Mouse (Mus musculus) adrenal gland, adult (tissue): Measurements from ENCODE around the gene Oma1.
A peak's percentile ranks its signal among the peaks of the same experiment; 100 is the strongest.

Experiments
- DNase-seq, 2 experiments: peaks; one replicate each; pipeline ENCODE4 v3.0.0; 2022 to 2023; ENCODE audit warnings: low spot score in 1 of 2; ENCODE audit not compliant: inconsistent age in 2 of 2

Oma1 gene

GRCm38 (mm10) chr4:103352926-103353325 is 39.3 kb downstream of the Oma1 start:
- DNase-seq, result no peak

DNA sequence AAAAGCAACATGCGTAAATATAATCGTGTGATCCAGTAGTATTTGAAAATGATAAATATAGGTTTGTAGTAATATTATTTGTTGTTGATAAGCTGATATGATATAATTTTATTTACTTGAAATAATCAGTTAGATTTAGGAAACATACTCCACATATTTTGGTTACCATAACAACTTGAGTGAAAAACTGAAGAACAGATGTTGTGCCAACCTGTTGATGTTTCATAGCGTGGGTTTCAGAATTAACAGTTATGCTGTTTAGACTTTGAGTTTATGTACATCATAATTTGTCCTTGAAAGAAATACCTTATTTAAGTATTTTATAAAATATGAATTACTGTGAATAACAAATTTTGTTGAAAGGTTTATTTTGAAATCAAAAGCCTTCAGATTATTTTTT is 43.8 kb downstream of the Oma1 start:
- no peak for DNase-seq

DNA sequence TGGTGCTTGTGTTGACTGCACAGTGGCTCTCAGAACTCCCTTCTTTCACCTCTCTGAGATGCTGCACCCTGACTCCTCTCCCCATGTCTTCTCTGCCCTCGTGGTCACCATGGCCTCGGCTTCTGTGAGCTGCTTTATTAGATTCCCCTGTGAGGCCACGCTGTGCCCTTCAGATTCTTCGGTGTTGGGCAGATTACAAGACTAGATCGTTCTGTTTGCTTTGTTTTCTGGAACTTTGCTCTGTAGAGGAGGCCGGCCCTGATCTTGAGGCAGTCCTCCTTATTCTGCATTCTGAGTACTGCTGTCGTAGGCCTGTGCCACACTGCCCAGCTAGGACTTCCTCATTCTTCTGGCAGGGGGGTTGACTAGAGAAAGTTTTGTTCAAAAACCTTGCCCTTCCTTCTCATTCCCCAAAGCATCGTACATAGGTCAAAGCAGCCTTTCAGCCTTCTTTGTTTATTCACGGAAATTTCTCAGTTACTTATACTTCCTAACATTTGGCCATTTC is 45.4 kb downstream of the Oma1 start:
- DNase-seq, result no peak

GRCm38 (mm10) chr4:103382171-103382570 is 68.6 kb downstream of the Oma1 start:
- DNase-seq, result no peak

- DNase-seq, result no peak
Observed at GRCm38 (mm10) chr4:103385031-103385430, 71.4 kb downstream of the Oma1 start.

DNA sequence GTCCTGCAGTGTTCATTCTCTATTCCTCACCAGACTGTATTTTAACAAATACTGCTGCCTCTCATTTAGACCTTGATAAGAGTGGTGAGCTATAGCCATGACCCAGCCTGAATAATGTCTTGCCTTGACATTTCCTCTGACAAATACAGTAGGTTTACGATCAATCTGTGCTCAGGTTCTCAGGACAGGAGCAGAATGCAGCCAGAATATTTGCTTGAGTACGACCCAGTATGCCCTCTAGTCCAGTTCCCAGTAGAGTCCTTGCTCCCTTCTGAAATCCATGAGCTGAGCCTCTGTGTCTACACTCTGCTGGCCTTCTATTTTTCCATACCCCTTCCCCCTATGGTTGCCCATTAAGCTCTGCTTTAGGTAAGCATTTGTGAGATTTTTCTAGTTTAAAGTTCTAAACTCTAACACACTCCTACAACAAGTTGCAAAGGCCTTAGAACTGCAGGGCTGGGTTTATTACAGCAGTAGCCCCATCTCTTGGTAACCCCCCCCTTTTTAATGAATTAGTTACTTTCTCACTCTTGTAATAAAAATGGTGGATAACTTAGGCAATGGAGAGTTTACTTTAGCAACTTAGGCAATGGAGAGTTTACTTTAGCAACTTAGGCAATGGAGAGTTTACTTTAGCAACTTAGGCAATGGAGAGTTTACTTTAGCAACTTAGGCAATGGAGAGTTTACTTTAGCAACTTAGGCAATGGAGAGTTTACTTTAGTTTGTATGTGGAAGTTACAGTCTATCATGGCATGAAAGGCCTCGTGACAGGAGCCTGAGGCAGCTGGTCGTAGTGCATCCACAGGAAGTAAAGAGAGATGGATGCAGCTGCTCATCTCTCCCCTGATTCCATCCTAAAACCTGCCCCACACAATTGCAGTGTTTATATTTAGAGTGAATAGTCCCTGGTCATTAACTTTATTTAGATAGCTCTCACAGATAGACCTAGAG is 72.5 kb downstream of the Oma1 start:
- peak; percentile 26 to 82 for DNase-seq

GRCm38 (mm10) chr4:103387292-103387691 is 73.7 kb downstream of the Oma1 start:
- no peak for DNase-seq

DNA sequence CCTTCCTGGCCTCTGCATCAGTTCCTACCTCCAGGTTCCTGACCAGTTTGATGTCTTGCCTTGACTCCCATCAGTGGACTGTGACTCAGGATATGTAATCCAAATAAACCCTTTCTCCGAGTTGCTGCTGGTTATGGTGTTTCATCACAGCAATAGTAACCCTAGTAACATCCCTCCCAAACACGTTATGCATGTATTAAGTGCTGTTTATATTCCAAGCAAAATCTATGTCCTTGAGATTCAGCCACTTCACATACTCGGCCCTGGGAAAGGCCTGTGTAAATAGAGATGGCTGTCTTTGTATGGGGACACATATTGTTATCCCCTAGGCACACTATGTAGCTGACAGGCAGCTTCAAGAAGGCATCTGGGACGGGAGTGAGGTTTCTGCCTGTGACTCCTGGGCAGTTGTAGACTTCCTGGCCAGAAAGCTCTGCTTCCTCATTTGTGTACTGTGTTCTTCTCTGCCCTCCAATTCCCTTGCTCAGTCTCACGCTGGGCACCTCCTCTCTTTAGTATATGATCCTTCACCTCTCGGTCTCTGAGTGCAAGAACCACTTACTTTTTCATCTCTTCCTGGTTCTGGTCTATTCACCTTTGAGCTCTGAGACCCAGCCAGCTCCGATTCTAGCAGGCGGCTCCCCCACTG is 75.0 kb downstream of the Oma1 start:
- DNase-seq, result no peak

DNA sequence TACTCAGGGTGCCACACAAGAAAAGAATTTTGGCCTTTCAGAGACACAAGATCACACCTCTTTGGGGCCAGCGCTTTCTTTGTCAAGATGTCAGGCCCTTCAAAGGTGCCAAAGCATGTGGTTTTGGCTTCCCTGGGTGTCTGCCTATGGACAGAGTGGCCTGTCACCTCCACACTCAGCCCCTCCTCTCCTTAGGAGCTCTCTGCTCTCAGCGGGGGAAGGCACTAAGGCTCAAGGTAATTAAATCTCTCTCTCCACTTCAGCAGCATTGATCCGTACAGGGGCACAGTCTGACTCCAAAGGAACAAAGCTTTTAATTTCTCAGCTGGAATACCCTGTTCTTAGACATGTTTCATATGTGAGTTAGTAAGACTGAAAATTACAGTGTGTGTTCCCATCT is 76.0 kb downstream of the Oma1 start:
- no peak for DNase-seq

- no peak for DNase-seq
Observed at GRCm38 (mm10) chr4:103390499-103390898, 76.9 kb downstream of the Oma1 start.

DNA sequence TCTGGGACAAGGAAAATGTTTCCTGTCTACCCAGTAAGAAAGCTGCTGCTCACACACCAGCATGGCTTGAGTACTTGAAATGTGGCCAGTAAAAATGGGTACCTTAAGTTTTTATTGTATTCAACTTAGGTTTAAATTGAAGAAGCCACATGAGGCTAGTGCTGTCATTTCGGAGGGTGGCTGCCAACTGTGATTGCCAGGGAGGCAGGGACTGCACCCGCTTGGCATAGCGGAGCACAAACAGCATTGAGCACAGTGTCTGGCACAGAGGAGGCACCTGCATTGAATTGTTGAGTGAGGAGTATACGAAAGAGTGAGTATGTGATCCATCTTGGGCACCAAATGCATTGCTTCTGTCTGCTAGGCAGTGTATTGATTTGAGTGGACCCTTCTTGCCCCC is 81.5 kb downstream of the Oma1 start:
- no peak for DNase-seq

GRCm38 (mm10) chr4:103395905-103396304 is 82.3 kb downstream of the Oma1 start:
- DNase-seq, result no peak

- no peak for DNase-seq
Observed at GRCm38 (mm10) chr4:103396876-103397275, 83.3 kb downstream of the Oma1 start.

DNA sequence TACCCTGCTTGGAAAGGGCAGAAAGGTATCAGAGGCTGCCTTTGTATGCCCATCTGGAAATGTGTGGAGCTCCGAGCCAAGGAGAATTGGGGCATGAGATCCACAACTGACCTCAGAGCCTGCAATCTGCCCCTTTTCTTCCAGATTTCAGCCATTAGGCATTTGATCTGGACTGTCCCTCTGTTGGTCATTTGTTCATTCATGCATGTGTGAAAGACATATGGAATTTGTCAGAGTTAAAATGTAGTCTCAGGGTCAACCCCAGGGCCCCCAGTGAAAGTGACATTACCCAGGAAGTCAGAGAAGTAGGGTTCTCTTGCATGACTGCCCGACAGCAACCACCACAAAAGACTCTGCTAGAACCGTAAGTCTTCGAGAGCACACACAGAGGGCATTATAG is 89.0 kb downstream of the Oma1 start:
- no peak for DNase-seq

DNA sequence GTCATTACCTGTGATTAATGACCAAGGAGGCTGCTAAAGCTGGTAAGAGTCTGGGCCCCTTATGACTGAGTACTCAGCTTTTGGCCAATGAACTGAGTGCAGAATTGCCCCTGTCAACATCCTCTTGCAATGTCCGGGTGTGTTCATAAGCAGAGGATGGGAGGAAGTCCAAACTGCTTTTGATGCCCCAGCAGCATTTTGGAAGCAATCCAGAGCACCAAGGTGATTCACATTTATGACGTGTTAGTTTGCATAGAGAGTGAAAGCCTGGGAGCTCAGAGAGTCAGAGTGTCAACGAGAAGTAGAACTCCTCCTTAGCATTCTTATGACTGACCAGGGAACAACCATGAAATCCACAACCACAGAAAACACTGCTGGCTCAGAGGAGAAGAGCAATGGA is 91.7 kb downstream of the Oma1 start:
- peak in 1 of 2 experiments; percentile 70 for DNase-seq

DNA sequence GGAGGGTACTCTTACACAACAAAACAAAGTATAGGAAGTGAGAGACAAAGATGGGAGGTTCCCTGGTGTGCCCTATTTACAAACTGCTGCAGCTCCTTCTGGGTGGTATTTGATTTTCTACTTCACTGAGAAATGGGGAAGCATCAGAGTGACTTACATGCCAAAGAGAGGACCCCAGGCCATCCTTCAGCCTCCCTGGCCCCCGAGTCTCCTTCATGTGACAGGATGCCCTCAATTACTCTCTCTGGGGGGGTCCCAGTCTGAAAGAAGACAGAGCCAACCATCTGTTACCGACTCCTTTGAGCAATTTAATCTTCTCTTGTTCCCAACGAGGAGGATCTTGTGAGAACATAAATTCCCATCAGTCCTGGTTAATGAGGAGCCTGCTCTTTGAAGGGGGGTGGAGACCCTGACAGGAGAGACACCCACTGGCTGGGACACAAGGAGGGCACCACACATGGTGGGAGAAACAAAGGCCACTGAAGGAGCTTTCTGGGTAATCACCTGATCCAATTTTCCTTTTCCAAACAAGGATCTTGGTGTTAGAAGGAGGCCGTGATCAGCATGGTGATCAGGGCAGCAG is 96.7 kb downstream of the Oma1 start:
- DNase-seq, result no peak
